Mouse (Mus musculus) kidney, embryonic 14.5 days (tissue): Measurements from ENCODE around the gene Mrm2. TPM values are rescaled to one million over a fixed set of nuclear protein-coding genes. Genes with fewer than 3 reads are reported as not detected.

Experiments used
- ATAC-seq: fragments of 200-750 bp; cut with Nextera tagmentation; 2 replicates; pipeline ENCODE4 v1.8.0; 2017; ENCODE audit warnings: moderate number of reproducible peaks, mild to moderate bottlenecking, moderate TSS enrichment, moderate library complexity; ENCODE audit not compliant: low FRiP score, low TSS enrichment
- H3K27ac ChIP-seq: fragments of 300-500 bp; sonication (generic); 2 replicates; pipeline ENCODE4 v1.5.1; 2014; ENCODE audit warnings: low read depth, mild to moderate bottlenecking, low read length, moderate library complexity, mixed read lengths
- H3K27me3 ChIP-seq: fragments of 300-500 bp; sonication (generic); 2 replicates; pipeline ENCODE4 v1.6.1; 2014; ENCODE audit warnings: mild to moderate bottlenecking, low read length; ENCODE audit not compliant: control insufficient read depth, insufficient read depth
- H3K36me3 ChIP-seq: fragments of 300-500 bp; sonication (generic); 2 replicates; pipeline ENCODE4 v1.6.1; 2014; ENCODE audit warnings: low read length, mixed read lengths; ENCODE audit not compliant: control insufficient read depth, insufficient read depth
- H3K4me1 ChIP-seq: fragments of 300-500 bp; sonication (generic); 2 replicates; pipeline ENCODE4 v1.6.1; 2014; ENCODE audit warnings: low read length, mixed read lengths; ENCODE audit not compliant: control insufficient read depth, insufficient read depth
- H3K4me2 ChIP-seq: fragments of 300-500 bp; sonication (generic); replicated peaks from 2 replicates; pipeline ENCODE4 v1.6.1; 2014; ENCODE audit warnings: low read depth, mild to moderate bottlenecking, low read length
- H3K4me3 ChIP-seq: fragments of 300-500 bp; sonication (generic); 2 replicates; pipeline ENCODE4 v1.5.1; 2014; ENCODE audit warnings: mild to moderate bottlenecking, low read length
- H3K9ac ChIP-seq: fragments of 300-500 bp; sonication (generic); 2 replicates; pipeline ENCODE4 v1.6.1; 2014; ENCODE audit warnings: low read depth, mild to moderate bottlenecking, low read length, moderate library complexity
- H3K9me3 ChIP-seq: fragments of 300-500 bp; sonication (generic); 2 replicates; pipeline ENCODE4 v1.6.1; 2016; ENCODE audit warnings: low read length; ENCODE audit not compliant: control insufficient read depth
- WGBS: fragments of 180-500 bp; shearing (Covaris S2); extraction: QIAGEN DNeasy Blood & Tissue Kit; methylation state at CpG from one replicate; pipeline ENCODE4 v1.1.7; 2014; 5-methylcytosine and 5-hydroxymethylcytosine counted together
- polyA plus RNA-seq: library from polyadenylated mRNA; unstranded; fragments of >200 nt; fragmentation: Nextera tagmentation; extraction: Ambion mirVana; gene quantifications from 2 replicates; pipeline ENCODE4 v1.2.1, GENCODE M21; 2014

Mrm2 gene
- polyA plus RNA-seq, 1 experiment from 2014 or later = 19.5 TPM

- WGBS = 89% methylated on average over 1 of the region's 1 CpGs
Measured at GRCm38 (mm10) chr5:140292152-140292551, 39.5 kb downstream of the Mrm2 start.

GRCm38 (mm10) chr5:140289161-140289560 is 42.5 kb downstream of the Mrm2 start:
- no peaks in the 10 kb centered on the region for H3K27me3 ChIP-seq
- H3K27ac ChIP-seq = no peak overlapping the region
- H3K4me3 ChIP-seq = no peak overlapping the region
- no peak overlapping the region for H3K4me2 ChIP-seq
- no peak overlapping the region for H3K9ac ChIP-seq
- no peak for ATAC-seq
- peaks cover 36% of the 10 kb centered on the region for H3K36me3 ChIP-seq
- H3K4me1 ChIP-seq = no peaks in the 10 kb centered on the region
- 91% methylated on average over 2 of the region's 2 CpGs for WGBS
- no peaks in the 10 kb centered on the region for H3K9me3 ChIP-seq

More at GRCm38 (mm10) chr5:140292152-140292551, 39.5 kb downstream of the Mrm2 start:
- H3K4me2 ChIP-seq = no peak overlapping the region
- no peaks in the 10 kb centered on the region for H3K9me3 ChIP-seq
- H3K27ac ChIP-seq = no peak overlapping the region
- H3K4me3 ChIP-seq = no peak overlapping the region
- H3K27me3 ChIP-seq = no peaks in the 10 kb centered on the region
- no peak overlapping the region for H3K9ac ChIP-seq
- peaks cover 42% of the 10 kb centered on the region for H3K36me3 ChIP-seq
- no peaks in the 10 kb centered on the region for H3K4me1 ChIP-seq
- ATAC-seq = peak; percentile 46; the same call in 1 of the 2 replicates

GRCm38 (mm10) chr5:140288287-140288686 is 43.4 kb downstream of the Mrm2 start:
- Histone ChIP-seq H3K27ac (no peak overlapping the region), H3K9ac (no peak overlapping the region), H3K36me3 (peaks cover 34% of the 10 kb centered on the region; the same call in 1 of the 2 replicates), H3K27me3 (no peaks in the 10 kb centered on the region), H3K4me3 (no peak overlapping the region), H3K4me1 (no peaks in the 10 kb centered on the region), H3K4me2 (no peak overlapping the region), H3K9me3 (no peaks in the 10 kb centered on the region)
- WGBS = 92% methylated on average over 3 of the region's 3 CpGs
- no peak for ATAC-seq

DNA sequence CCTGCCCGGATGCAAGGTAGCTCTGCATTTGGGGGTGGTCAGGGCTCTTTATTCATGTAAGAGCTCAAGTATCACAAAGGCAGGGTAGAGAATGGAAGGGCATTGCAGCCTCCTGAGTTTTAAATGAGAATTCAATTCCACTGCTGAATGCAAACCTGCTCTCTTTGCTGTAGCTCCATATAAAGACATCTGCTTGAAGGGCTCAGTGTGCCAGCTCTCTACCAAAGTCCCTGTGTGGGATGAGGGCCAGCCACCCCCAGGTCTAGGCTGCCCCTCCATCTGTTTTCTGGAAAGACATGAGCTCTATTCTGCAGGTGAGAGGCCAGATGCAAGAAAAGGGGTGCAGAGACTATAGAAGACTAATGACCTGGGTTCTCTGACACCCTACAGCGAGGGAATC is 46.9 kb downstream of the Mrm2 start:
- peaks cover 20% of the 10 kb centered on the region; the same call in 1 of the 2 replicates for H3K36me3 ChIP-seq
- H3K4me3 ChIP-seq = no peak overlapping the region
- 86% methylated on average over 2 of the region's 2 CpGs for WGBS
- H3K4me1 ChIP-seq = no peaks in the 10 kb centered on the region
- no peak overlapping the region for H3K27ac ChIP-seq
- no peak overlapping the region for H3K9ac ChIP-seq
- H3K9me3 ChIP-seq = no peaks in the 10 kb centered on the region
- no peak overlapping the region for H3K4me2 ChIP-seq
- no peaks in the 10 kb centered on the region for H3K27me3 ChIP-seq
- ATAC-seq = no peak

DNA sequence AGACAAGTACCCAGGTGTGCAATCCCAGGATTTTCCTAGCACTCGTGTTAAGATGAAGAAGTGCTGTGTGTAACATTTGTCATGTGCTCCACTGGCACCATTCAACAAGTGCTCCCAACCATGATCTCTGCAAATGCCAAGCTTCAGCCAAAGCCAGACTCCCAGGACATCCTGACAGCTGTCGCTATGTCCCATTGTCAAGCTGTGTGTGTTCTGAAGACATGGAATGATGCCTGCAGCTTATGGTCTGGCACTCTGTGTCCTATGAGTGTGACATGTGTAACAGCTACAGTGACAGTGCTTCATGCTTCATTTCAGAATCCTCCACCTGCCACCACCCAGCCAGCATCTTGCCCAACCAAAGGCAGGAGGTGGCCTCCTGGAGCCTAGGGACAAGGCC is 47.7 kb downstream of the Mrm2 start:
- H3K36me3 ChIP-seq = peaks cover 20% of the 10 kb centered on the region; the same call in 1 of the 2 replicates
- no peak overlapping the region for H3K9ac ChIP-seq
- H3K4me3 ChIP-seq = no peak overlapping the region
- H3K9me3 ChIP-seq = no peaks in the 10 kb centered on the region
- H3K27me3 ChIP-seq = no peaks in the 10 kb centered on the region
- no peak overlapping the region for H3K27ac ChIP-seq
- ATAC-seq = no peak
- 94% methylated on average over 2 of the region's 2 CpGs for WGBS
- no peaks in the 10 kb centered on the region for H3K4me1 ChIP-seq
- no peak overlapping the region for H3K4me2 ChIP-seq

GRCm38 (mm10) chr5:140282900-140283299 is 48.8 kb downstream of the Mrm2 start:
- H3K9me3 ChIP-seq = no peaks in the 10 kb centered on the region

DNA sequence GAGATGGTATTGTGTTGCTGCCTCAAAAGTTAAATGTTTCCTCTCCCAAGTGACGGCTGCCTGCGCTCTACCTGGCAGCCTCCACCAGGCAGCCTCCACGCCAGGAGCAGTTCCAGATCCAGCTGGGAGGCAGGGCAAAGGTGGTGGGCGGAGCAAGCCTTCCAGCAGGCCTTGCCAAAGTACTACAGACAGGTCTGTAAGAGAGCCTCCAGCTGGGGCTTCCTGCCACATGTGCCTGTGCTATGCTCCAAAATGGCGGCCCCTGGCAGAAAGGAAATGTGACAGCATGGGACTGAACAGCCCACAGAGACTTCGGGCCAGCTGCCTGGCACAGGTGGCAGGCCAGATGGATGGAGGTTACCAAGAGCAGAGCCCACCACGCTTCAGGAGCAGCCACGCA is 49.3 kb downstream of the Mrm2 start:
- no peak overlapping the region for H3K4me2 ChIP-seq
- no peak overlapping the region for H3K4me3 ChIP-seq
- no peak overlapping the region for H3K9ac ChIP-seq
- ATAC-seq = peak; percentile 39; the same call in 1 of the 2 replicates
- H3K4me1 ChIP-seq = no peaks in the 10 kb centered on the region
- H3K9me3 ChIP-seq = no peaks in the 10 kb centered on the region
- 76% methylated on average over 8 of the region's 8 CpGs for WGBS
- H3K27ac ChIP-seq = no peak overlapping the region
- H3K36me3 ChIP-seq = peaks cover 20% of the 10 kb centered on the region
- H3K27me3 ChIP-seq = no peaks in the 10 kb centered on the region

More at GRCm38 (mm10) chr5:140282900-140283299, 48.8 kb downstream of the Mrm2 start:
- Histone ChIP-seq H3K4me3 (no peak overlapping the region), H3K27me3 (no peaks in the 10 kb centered on the region), H3K27ac (no peak overlapping the region), H3K36me3 (peaks cover 20% of the 10 kb centered on the region), H3K4me2 (no peak overlapping the region), H3K4me1 (no peaks in the 10 kb centered on the region), H3K9ac (no peak overlapping the region)
- no peak for ATAC-seq
- 92% methylated on average over 3 of the region's 3 CpGs for WGBS

GRCm38 (mm10) chr5:140280205-140280604 is 51.5 kb downstream of the Mrm2 start:
- Histone ChIP-seq H3K27me3 (no peaks in the 10 kb centered on the region), H3K4me1 (no peaks in the 10 kb centered on the region), H3K9ac (no peak overlapping the region), H3K27ac (no peak overlapping the region), H3K4me2 (no peak overlapping the region), H3K9me3 (no peaks in the 10 kb centered on the region), H3K36me3 (peaks cover 14% of the 10 kb centered on the region), H3K4me3 (no peak overlapping the region)
- 72% methylated on average over 9 of the region's 9 CpGs for WGBS
- ATAC-seq = no peak
